ENCODE assay signal across 12 mouse cellular contexts in genomic region chr5:128732416-128733014, GRCm38 (mm10). TPM values are rescaled to one million over a fixed set of nuclear protein-coding genes. Genes with fewer than 3 reads are reported as not detected.
A peak's percentile ranks its signal among the peaks of the same experiment; 100 is the strongest.
DNase-seq lines count a peak whose midpoint lies in the region; ATAC-seq and TF ChIP-seq lines count a peak whose summit lies in the region.
"Had no signal": no experiment of that assay in that cellular context is flagged by ENCODE, and none has a peak within 500 bp of the region (broad histone marks: within the 10 kb centered on the region; RNA-seq: fewer than 3 reads in every experiment).

No protein-coding gene starts in this region.

- no peak for ATAC-seq in cerebellum, adult (ENCODE audit: insufficient number of reproducible peaks, low FRiP score, low TSS enrichment)
- ATAC-seq: forebrain, embryonic 13.5 days had no signal

- TF ChIP-seq CTCF in cerebellum, adult 2 months (IDR thresholded peaks at IDR 0.05; ENCODE audit: borderline replicate concordance, insufficient read depth, low read depth, low read length) = peak; percentile 13; the same call in 1 of the 2 replicates
- peak; percentile 33 for TF ChIP-seq CTCF in left cerebral cortex, adult 2 months (IDR thresholded peaks at IDR 0.05)

- H3K4me3 ChIP-seq in cerebellum, adult 2 months (replicated peaks; ENCODE audit: insufficient read depth, low read depth, low read length) = no peak overlapping the region
- no peak overlapping the region for H3K4me3 ChIP-seq in left cerebral cortex, adult 2 months
- H3K4me3 ChIP-seq: forebrain, embryonic 13.5 days; liver, embryonic 15.5 days; neural tube, embryonic 12.5 days had no signal

- no peaks in the 10 kb centered on the region for H3K27me3 ChIP-seq in cerebellum, adult 2 months (ENCODE audit: control insufficient read depth, insufficient read depth, low read length)
- H3K27me3 ChIP-seq: forebrain, embryonic 13.5 days; liver, embryonic 15.5 days; neural tube, embryonic 12.5 days had no signal

- no peak for TF ChIP-seq POLR2A in cerebellum, adult 2 months (IDR thresholded peaks at IDR 0.05; ENCODE audit: borderline replicate concordance, insufficient read depth, low read length)

- H3K4me1 ChIP-seq in cerebellum, adult 2 months (ENCODE audit: control insufficient read depth, insufficient read depth, low read length) = no peaks in the 10 kb centered on the region
- H3K4me1 ChIP-seq: forebrain, embryonic 13.5 days; liver, embryonic 15.5 days had no signal

- no peak for DNase-seq in cerebellum, adult 2 months
- DNase-seq in left cerebral cortex, adult 2 months (ENCODE audit: extremely low spot score in 1 of 2, low spot score in 2 of 2) = no peak
- DNase-seq in left cerebral cortex, postnatal 25 days (ENCODE audit: low spot score in 2 of 2) = no peak
- peak; percentile 87 for DNase-seq in ES-CJ7 (ENCODE audit: low read depth, low spot score)
- peak; percentile 59 for DNase-seq in fat pad, adult 2 months (ENCODE audit: extremely low read depth, low read depth, low spot score)
- no peak for DNase-seq in B cell, adult 2 months
- no peak for DNase-seq in right cerebral cortex, postnatal 25 days

- H3K27ac ChIP-seq in cerebellum, adult 2 months (ENCODE audit: insufficient read depth, low read length) = no peak overlapping the region
- H3K27ac ChIP-seq in left cerebral cortex, adult 2 months = no peak overlapping the region
- H3K27ac ChIP-seq: forebrain, embryonic 13.5 days; liver, embryonic 15.5 days; neural tube, embryonic 12.5 days had no signal

- 74% methylated on average over 11 of the region's 11 CpGs for WGBS in cerebellum, adult 2 months

- intact Hi-C loops in left cerebral cortex, adult 2 months (cut with DNase I) = no loop called here
- intact Hi-C loops in left cerebral cortex, postnatal 25 days (cut with DNase I) = no loop called here

RNA-seq across cellular contexts. Expression of gene Piwil1, which starts 30.2 kb away (rescaled TPM):
- polyA plus RNA-seq in cerebellum, adult 2 months (2012; rRNA removed) = 0.08 and 0.15 TPM in 2 replicates
- not detected for total RNA-seq in left cerebral cortex, adult 2 months (2021)
- total RNA-seq in left cerebral cortex, postnatal 25 days (2021) = under 1 TPM; 0.07 to 0.23 TPM
- total RNA-seq: heart, postnatal 10 days had no signal
- polyA plus RNA-seq: forebrain, embryonic 13.5 days; liver, embryonic 15.5 days had no signal

Comparison
In these comparisons a context has a peak if more than half of its experiments do, and no peak if none do; other contexts are left out.
1. DNase-seq: peak in ES-CJ7 (single experiment) and fat pad, adult 2 months (single experiment); none in cerebellum, adult 2 months (0 of 2), left cerebral cortex, adult 2 months (0 of 2), left cerebral cortex, postnatal 25 days (0 of 2), B cell, adult 2 months (0 of 2) and right cerebral cortex, postnatal 25 days (single experiment).